Mouse (Mus musculus): ENCODE data around the gene Apbb2.

Gene Apbb2

GRCm38 (mm10) chr5:66469685-66470084 is 148.9 kb downstream of the Apbb2 start:
- DNase-seq, result no peak

DNA sequence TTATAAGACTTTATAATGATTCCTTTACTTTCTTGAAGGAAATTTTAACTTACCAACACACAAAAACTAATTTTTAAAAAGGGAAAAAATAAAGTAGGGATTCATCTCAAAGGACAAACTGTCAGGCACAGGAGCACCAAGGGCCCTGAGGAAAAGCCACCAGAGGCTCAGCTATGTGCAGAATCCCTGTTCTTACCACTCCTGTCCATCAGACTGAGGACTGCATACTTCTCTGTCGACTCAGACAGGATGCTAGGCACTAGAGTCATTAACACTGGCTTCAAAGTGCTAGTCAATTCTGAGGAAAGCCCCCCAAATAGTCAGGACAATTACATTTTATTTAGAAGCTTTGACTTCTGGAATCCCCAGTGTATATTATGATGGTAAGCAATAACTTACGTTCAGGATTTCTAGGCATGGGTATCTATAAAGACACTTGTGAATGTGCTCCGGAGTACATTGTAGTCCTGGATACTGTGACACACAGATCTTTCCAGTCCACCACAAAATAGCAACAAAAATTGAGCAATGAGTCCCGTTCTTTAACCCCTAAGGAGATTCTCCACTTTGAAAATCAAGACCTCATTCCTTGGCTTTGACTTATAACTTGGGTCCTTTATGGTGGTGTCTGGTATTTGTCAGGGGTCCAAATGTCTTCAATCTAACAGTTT is 150.1 kb downstream of the Apbb2 start:
- DNase-seq, result no peak

DNA sequence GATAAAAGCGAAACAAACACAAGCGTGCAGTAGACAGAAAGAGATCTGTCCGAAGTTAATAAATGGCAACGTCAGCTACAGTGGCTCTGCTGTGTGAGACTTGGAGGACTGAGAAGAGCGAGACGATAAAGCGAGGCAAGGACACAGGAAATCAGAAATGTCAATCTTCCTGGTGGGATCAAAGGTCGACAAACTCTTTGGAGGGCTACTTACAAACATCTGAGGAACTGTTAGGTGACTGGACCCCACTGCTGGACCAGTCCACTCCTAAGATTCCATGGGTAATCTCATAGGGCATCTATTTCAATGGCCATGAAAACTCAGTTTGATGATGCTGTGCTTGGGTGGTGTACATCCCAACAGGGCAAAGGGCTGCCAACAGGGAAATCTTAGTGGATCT is 155.9 kb downstream of the Apbb2 start:
- DNase-seq, result no peak

- DNase-seq, result no peak
These were observed 159.7 kb downstream of the Apbb2 start for GRCm38 (mm10) chr5:66458851-66459250.

GRCm38 (mm10) chr5:66455271-66455670 is 163.3 kb downstream of the Apbb2 start:
- DNase-seq, result no peak

DNA sequence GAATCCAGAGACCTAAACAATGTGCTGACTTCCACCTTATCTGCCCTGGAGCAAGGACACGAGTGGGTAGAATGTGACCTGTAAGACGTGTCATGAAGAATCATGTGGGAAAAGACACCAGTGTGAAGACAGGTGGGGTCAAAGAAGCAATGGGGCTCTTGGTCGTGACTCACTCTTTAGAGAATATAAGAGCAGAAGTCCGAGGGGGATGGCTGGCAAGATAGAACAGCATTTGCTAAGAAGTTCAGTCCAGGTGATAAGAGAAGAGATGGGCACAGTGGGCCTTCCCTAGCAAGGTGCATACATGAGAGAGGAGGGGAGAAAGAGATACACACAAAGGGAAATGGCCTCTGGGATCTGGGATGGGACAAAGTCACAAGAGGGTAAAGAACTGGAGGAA is 163.8 kb downstream of the Apbb2 start:
- DNase-seq, result no peak

- DNase-seq, result no peak
These were observed 165.5 kb downstream of the Apbb2 start for GRCm38 (mm10) chr5:66453106-66453505.

DNA sequence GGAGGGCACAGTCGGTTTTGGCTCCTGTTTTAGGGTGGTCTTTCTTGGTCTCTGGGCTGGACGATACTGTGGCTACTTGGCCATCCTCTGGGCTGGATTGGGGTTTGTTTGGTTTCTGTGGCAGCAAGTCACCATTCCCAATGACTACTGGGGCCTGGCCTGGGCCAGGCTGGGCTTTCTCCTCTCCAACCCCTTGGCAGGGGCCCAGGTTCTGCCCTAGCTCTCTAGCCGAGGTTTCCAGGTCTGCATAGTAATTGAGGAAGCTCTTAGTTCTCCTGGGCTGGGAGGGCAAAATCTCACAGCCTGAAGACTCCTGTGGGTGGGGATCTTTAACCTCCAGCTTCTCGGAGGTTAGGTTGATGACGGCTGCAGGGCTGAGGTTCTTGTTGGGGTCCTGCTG is 167.0 kb downstream of the Apbb2 start:
- no peak for DNase-seq

- no peak for DNase-seq
These were observed 173.1 kb downstream of the Apbb2 start for GRCm38 (mm10) chr5:66445497-66445896.

DNA sequence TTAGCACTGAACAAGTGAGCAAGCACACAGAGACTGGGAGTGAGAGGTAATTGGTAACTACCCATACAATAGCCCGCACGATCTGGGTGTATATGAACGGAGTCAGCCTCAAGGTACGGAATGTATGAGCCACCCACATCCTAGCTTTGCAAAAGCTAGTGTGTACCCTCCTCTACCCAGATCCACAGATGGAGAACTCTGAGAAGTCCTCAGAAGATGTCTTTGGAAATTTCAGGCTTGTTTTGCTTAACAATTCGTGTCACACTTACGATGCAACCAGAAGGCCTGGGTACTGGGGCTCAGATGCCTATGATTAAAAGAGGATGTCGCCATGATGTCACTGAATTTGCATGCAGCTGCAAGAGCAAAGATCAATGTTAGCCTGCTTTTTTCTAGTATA is 176.3 kb downstream of the Apbb2 start:
- no peak for DNase-seq

- DNase-seq, result no peak
These were observed 181.8 kb downstream of the Apbb2 start for GRCm38 (mm10) chr5:66436791-66437246.

- DNase-seq, result no peak
These were observed 183.4 kb downstream of the Apbb2 start for GRCm38 (mm10) chr5:66435158-66435557.

DNA sequence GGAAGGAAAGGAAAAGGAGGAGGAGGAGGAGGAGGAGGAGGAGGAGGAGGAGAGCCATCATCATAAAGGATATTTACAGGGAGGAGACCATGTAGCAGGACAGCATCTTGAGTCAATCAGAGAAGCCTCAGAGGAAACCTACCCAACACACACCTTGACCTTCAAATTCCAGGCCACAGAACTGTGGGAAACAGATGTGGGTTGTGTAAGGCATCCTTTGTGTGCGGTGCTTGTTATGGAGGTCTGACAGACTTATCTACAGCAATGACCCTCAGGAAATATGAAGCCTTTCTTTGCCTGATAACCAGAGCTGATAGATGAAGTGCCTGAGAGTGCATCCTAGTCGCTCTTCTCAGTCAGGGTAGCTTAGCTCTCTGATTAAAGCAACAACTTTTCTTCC is 189.5 kb downstream of the Apbb2 start:
- DNase-seq, result no peak

DNA sequence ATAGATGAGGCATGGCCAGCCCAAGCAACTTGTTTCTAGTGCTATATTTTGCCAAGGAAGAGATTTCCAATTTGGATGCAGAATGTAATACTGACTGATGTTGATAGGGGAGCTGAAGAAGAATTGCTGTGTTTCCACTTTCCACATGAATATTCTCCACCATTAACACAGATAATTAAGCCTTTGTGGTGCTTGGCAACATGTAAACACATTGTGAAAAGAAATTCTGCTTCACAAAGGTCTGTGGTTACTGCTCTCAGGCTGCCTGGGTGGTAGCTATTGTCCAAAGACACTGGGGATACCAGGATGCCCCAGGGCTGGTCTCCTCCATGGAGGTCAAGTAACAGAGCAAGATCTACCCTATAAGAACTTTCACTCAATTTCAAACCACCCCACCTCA is 190.5 kb downstream of the Apbb2 start:
- no peak for DNase-seq

GRCm38 (mm10) chr5:66423909-66424308 is 194.7 kb downstream of the Apbb2 start:
- no peak for DNase-seq

DNA sequence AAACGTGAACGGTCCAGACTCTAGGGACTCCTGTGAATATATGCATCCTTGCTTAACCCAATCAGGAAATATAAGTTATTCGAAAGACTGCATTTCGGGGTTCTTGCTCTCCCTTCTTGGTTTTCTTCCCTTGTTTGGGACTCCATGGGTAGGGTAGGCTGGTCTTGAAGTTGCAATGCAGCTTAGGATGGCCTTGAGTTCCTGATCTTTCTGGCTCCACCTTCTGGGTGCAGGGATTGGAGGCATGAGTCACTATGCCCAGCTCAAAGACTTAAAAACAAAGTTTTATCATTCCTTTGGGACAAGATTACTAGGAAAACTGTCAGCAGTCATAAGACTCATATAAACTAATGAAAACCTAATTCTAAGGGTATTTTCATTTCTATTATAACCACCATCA is 195.1 kb downstream of the Apbb2 start:
- no peak for DNase-seq

- DNase-seq, result no peak
These were observed 196.6 kb downstream of the Apbb2 start for GRCm38 (mm10) chr5:66421954-66422353.

DNA sequence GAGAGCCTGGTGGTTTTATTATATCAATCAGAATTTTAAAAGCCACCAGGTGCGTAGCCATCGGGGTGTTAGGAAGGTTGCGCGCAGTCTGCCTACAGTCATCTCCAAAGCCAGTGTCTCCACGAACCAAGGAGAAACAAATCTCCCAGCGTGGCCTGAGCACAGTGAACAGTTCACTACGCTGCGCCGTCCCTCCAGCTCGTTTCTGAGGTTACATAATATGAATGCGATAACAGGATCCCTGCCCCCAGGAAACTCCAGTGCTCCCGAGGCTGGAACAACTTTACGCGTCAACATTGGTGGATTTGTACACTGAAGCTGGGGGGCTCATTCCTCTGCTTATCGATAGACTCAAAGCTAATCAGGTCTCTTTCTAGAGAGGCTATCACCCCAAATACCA is 197.4 kb downstream of the Apbb2 start:
- no peak for DNase-seq

GRCm38 (mm10) chr5:66420011-66420410 is 198.6 kb downstream of the Apbb2 start:
- DNase-seq, result no peak

DNA sequence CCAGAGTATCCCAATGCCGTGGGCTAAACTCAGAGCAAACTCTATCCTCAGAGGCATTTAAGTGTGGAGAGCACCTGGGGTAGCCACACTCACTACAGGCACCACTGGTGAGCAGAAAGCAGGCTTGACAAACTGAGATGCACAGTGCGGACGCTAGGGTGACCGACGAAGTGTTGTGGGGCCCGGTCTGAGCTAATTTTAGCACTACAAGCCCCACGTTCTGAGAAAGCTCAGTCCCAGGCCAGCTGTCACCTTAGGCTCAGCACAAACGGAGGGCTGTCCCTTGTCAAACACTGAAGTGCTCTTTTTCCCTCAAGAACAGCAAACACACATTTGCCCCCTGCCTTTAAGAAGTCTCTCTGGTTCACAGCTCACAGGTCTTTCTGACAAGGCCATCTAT is 201.3 kb downstream of the Apbb2 start:
- DNase-seq, result no peak

DNA sequence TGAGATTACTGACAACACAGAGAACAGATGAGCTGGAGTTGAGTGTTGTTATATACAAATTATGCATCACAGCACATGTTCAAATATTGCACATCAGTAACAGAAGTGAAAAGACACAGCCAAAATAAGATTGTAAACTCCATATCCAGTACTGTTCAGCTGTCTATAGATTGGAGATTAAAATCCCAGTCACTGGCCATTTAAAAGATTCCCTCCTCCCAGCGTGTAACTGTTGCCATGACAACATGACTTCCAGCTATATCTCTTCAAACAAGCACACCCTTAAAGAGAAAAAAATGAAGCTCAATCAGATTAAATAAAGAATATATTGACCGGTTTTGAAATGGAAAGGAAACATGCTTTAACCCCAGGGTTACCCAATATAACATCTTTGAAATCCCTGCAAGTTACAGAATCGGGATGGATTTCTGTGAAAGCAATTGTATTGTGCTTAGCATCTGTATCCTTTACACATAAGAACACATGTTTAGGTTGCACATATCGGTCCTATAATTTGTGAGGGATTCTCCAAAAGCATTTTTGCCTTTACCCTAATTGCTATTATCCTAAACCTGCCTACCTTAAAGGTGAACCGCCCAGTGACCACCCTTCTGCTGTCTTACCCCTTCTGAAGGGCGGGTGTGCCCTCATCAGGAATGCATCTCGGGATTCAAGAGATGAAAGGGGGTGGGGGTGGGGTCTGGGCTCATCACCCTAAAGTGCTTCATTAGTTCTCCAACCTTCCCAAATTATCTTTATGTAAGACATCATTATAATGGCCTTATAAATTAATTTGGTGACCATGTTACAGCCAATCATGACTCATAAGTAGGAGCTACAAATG is 202.7 kb downstream of the Apbb2 start:
- no peak for DNase-seq

GRCm38 (mm10) chr5:66415033-66415697 is 203.4 kb downstream of the Apbb2 start:
- no peak for DNase-seq

DNA sequence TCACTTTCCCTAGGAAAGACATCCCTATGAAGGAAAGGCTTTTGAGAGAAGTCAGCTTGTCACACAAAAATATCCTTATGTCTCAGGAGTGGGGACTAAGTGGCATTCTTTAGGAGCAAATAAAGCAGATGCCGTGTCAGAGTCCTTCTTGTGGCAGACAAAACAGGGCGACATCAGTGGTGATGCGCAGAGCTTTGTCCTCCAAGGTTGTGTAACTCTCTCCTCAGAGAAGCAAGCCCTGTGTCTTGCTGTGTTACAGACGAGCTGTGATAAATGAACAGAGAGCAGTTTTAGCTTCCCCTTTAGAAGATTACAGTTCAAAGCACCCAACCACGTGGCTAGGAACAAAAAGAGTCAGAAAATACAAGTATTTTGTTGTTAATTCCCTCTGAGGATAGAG is 205.2 kb downstream of the Apbb2 start:
- DNase-seq, result no peak

DNA sequence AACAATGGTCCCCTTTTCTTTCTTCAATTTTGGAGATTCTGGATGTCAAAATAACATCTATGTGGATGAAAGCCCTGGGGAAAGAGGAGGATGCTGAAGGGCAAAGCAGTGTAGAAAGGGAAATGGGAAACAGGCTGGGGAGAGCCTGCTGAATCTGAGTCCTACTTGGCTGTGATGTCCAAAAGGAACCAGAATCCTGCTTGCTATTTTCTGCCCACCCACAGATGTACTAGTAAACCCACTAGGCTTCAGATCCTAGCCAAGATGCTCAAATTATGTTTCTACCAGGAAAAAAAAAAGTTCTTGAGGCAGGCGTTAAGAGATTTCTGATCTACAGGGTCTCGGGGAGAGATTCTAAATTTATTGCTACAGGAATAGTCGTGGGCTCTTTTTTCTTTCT is 205.8 kb downstream of the Apbb2 start:
- DNase-seq, result no peak
